Mouse (Mus musculus) CH12.LX (cell line): ENCODE results near the gene Cldn10. TPM values are rescaled to one million over a fixed set of nuclear protein-coding genes. Genes with fewer than 3 reads are reported as not detected.

Experiments used
- DNase-seq: peaks from one replicate; pipeline ENCODE4 v3.0.0-alpha.2; 2013; ENCODE audit errors: extremely low read depth
- H3K27ac ChIP-seq: 2 replicates; pipeline ENCODE4 v1.5.1; 2012; ENCODE audit warnings: low read depth, mild to moderate bottlenecking, control low read depth, moderate library complexity; ENCODE audit not compliant: insufficient read depth
- H3K27me3 ChIP-seq: replicated peaks from 2 replicates; pipeline ENCODE3; 2012; ENCODE audit warnings: inconsistent platforms
- H3K36me3 ChIP-seq, 2 experiments: replicated peaks in 1 of 2; 2 replicates each; pipeline versions ENCODE3 to v1.6.1; 2012; ENCODE audit warnings: inconsistent platforms in 1 of 2, low read length in 1 of 2, mild to moderate bottlenecking in 1 of 2, mixed read lengths in 1 of 2, moderate library complexity in 1 of 2; ENCODE audit not compliant: control insufficient read depth in 1 of 2, insufficient read depth in 1 of 2
- H3K4me1 ChIP-seq, 2 experiments: 2 replicates each; pipeline ENCODE4 v1.6.1; 2012; ENCODE audit warnings: inconsistent platforms in 1 of 2, moderate library complexity in 1 of 2; ENCODE audit not compliant: insufficient read depth in 2 of 2, control insufficient read depth in 1 of 2
- H3K4me2 ChIP-seq: 2 replicates; pipeline ENCODE4 v1.6.1; 2012; ENCODE audit warnings: low read depth, mild to moderate bottlenecking, control low read depth; ENCODE audit not compliant: poor library complexity, insufficient read depth, severe bottlenecking
- H3K4me3 ChIP-seq, 3 experiments: fragments of 150-350 bp in 1 of 3; sonication (generic) in 1 of 3; replicated peaks in 1 of 3; 2 replicates each; pipeline versions ENCODE3 to v1.5.1; 2011 to 2012; ENCODE audit warnings: low read depth in 2 of 3, low read length in 2 of 3, mild to moderate bottlenecking in 2 of 3, moderate library complexity in 2 of 3, control low read depth in 1 of 3, improper control_type of control experiment in 1 of 3, inconsistent platforms in 1 of 3, mixed read lengths in 1 of 3; ENCODE audit not compliant: poor library complexity in 1 of 3
- H3K79me2 ChIP-seq: replicated peaks from 2 replicates; pipeline ENCODE4 v1.6.1; 2012; ENCODE audit warnings: mild to moderate bottlenecking, moderate library complexity; ENCODE audit not compliant: control insufficient read depth, poor library complexity, insufficient read depth, severe bottlenecking; ENCODE audit errors: extremely low read depth
- H3K9ac ChIP-seq: 2 replicates; pipeline ENCODE4 v1.6.1; 2012; ENCODE audit warnings: low read depth, mild to moderate bottlenecking, control low read depth, moderate library complexity; ENCODE audit not compliant: insufficient read depth
- H3K9me3 ChIP-seq: replicated peaks from 2 replicates; pipeline ENCODE3; 2012; ENCODE audit warnings: low read length, inconsistent platforms, mixed read lengths
- BHLHE40 ChIP-seq: IDR thresholded peaks from 2 replicates; pipeline ENCODE4 v1.6.1; 2011; ENCODE audit warnings: mild to moderate bottlenecking, low read depth, low read length, improper control_type of control experiment
- CHD2 ChIP-seq: IDR thresholded peaks from 2 replicates; pipeline ENCODE4 v1.6.1; 2011; ENCODE audit warnings: low read length, improper control_type of control experiment
- E2F4 ChIP-seq: IDR thresholded peaks from 2 replicates; pipeline ENCODE4 v1.6.1; 2011; ENCODE audit warnings: low read depth, low read length, improper control_type of control experiment; ENCODE audit not compliant: insufficient replicate concordance
- ELF1 ChIP-seq: IDR thresholded peaks from 2 replicates; pipeline ENCODE4 v1.6.1; 2014; ENCODE audit warnings: low read depth, mild to moderate bottlenecking, inconsistent platforms, low read length, improper control_type of control experiment
- EP300 ChIP-seq: IDR thresholded peaks from 2 replicates; pipeline ENCODE4 v1.6.1; 2011; ENCODE audit warnings: low read length, improper control_type of control experiment
- GABPA ChIP-seq: IDR thresholded peaks from 2 replicates; pipeline ENCODE4 v1.6.1; 2012; ENCODE audit warnings: low read depth, low read length, improper control_type of control experiment, inconsistent platforms; ENCODE audit not compliant: insufficient replicate concordance
- MEF2A ChIP-seq: IDR thresholded peaks from 2 replicates; pipeline ENCODE4 v1.6.1; 2014; ENCODE audit warnings: low read depth, mild to moderate bottlenecking, inconsistent platforms, low read length, improper control_type of control experiment, borderline replicate concordance
- MXI1 ChIP-seq: IDR thresholded peaks from 2 replicates; pipeline ENCODE4 v1.6.1; 2011; ENCODE audit warnings: mild to moderate bottlenecking, low read depth, low read length, improper control_type of control experiment
- MYC ChIP-seq: IDR thresholded peaks from 2 replicates; pipeline ENCODE4 v1.6.1; 2011; ENCODE audit warnings: low read depth, mild to moderate bottlenecking, improper control_type of control experiment, low read length
- NRF1 ChIP-seq: IDR thresholded peaks from 2 replicates; pipeline ENCODE4 v1.6.1; 2014; ENCODE audit warnings: low read depth, mild to moderate bottlenecking, inconsistent platforms, low read length, improper control_type of control experiment, moderate library complexity
- PAX5 ChIP-seq: IDR thresholded peaks from 2 replicates; pipeline ENCODE4 v1.6.1; 2012; ENCODE audit warnings: low read length, inconsistent platforms, mixed read lengths
- POLR2A ChIP-seq: IDR thresholded peaks from 2 replicates; pipeline ENCODE4 v1.6.1; 2011; ENCODE audit warnings: low read depth, mild to moderate bottlenecking, improper control_type of control experiment, low read length
- RAD21 ChIP-seq: IDR thresholded peaks from 2 replicates; pipeline ENCODE4 v1.6.1; 2011; ENCODE audit warnings: low read depth, mild to moderate bottlenecking, low read length, improper control_type of control experiment, moderate library complexity
- RCOR1 ChIP-seq: conservative IDR thresholded peaks from 2 replicates; pipeline ENCODE4 v1.6.1; 2012; ENCODE audit warnings: low read depth, mild to moderate bottlenecking, inconsistent platforms, low read length, improper control_type of control experiment
- SIN3A ChIP-seq: IDR thresholded peaks from 2 replicates; pipeline ENCODE4 v1.6.1; 2012; ENCODE audit warnings: low read length, improper control_type of control experiment, inconsistent platforms
- UBTF ChIP-seq: IDR thresholded peaks from 2 replicates; pipeline ENCODE4 v1.6.1; 2012; ENCODE audit warnings: low read depth, mild to moderate bottlenecking, inconsistent platforms, low read length, improper control_type of control experiment, moderate library complexity
- USF1 ChIP-seq: IDR thresholded peaks from 2 replicates; pipeline ENCODE4 v1.6.1; 2014; ENCODE audit warnings: low read depth, mild to moderate bottlenecking, inconsistent platforms, low read length, improper control_type of control experiment
- ZMIZ1 ChIP-seq: IDR thresholded peaks from 2 replicates; pipeline ENCODE4 v1.6.1; 2012; ENCODE audit warnings: low read depth, mild to moderate bottlenecking, inconsistent platforms, low read length, improper control_type of control experiment
- dilution Hi-C: fragments of 300-500 bp; cut with MboI; formaldehyde crosslinking; loops from 2 replicates; pipeline ENCODE4 v1.14.3; 2020; ENCODE audit warnings: low sequenced_read_pairs; ENCODE audit not compliant: extremely low pct_unique_long_range_greater_than_20kb, extremely low pct_ligation_motif_present
- in situ Hi-C: fragments of 300-500 bp; cut with MboI; formaldehyde crosslinking; loops from 3 replicates; pipeline ENCODE4 v1.14.3; 2019; ENCODE audit warnings: low sequenced_read_pairs, low pct_ligation_motif_present, low pct_unique_long_range_greater_than_20kb, mixed read lengths
- polyA plus RNA-seq: library from polyadenylated mRNA; unstranded; fragments of >175 nt; gene quantifications from 2 replicates; pipeline ENCODE4 v1.2.1, GENCODE M21; 2012; ENCODE audit warnings: low read depth; ENCODE audit not compliant: insufficient read length
- total RNA-seq, 2 experiments: library from RNA; depleted of rRNA; stranded (reverse); fragments of 300-350 nt in 1 of 2; fragments of >200 nt in 1 of 2; gene quantifications; 2 replicates each; pipeline ENCODE4 v1.2.3; 2012 to 2014

Gene Cldn10
- total and polyA plus RNA-seq, 3 experiments = not detected

DNA sequence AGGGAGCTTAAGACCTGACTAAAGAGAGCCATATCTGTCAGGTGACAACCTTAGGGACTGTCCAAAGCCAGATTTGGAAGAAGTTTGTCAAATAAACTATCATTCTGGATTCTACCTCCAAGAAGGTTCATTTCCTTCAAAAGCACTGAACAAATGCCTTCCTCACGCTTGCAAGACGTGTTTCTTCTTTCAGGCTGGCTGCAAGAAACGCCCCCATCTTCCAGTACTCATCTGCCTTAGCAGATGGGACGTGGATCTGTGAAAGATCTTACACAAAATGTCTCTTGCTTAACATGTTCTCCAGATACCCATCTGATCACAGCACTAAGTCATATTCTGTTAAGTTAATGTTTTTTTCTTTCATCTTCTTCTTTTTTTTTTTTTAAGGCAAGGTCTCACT is 102.4 kb downstream of the Cldn10 start:
- no peaks in the 10 kb centered on the region for H3K27me3 ChIP-seq
- TF ChIP-seq ELF1 = no peak
- TF ChIP-seq ZMIZ1 = no peak
- TF ChIP-seq, all 38 proteins: peak for 0
- Histone ChIP-seq H3K27ac (no peak overlapping the region), H3K36me3 (no peaks in the 10 kb centered on the region), H3K9me3 (no peaks in the 10 kb centered on the region), H3K9ac (no peak overlapping the region), H3K4me2 (no peak overlapping the region), H3K4me3 (no peak overlapping the region), H3K4me1 (no peaks in the 10 kb centered on the region; a peak in 1 of 4 replicates), H3K79me2 (no peaks in the 10 kb centered on the region)
- dilution Hi-C loops = no loop called here
- in situ Hi-C loops = no loop called here
- DNase-seq = no peak

GRCm38 (mm10) chr14:118895228-118895627 is 107.5 kb downstream of the Cldn10 start:
- Histone ChIP-seq H3K4me1 (peaks cover 3 to 15% of the 10 kb centered on the region in 2 experiments), H3K79me2 (no peaks in the 10 kb centered on the region), H3K4me3 (no peak overlapping the region), H3K36me3 (no peaks in the 10 kb centered on the region), H3K9me3 (no peaks in the 10 kb centered on the region), H3K9ac (no peak overlapping the region)
- dilution Hi-C loops = no loop called here
- no peak for DNase-seq
- TF ChIP-seq UBTF (no peak), E2F4 (no peak), RAD21 (no peak), NRF1 (no peak), GABPA (no peak), SIN3A (no peak), ELF1 (no peak), POLR2A (no peak), ZMIZ1 (no peak), CHD2 (no peak), BHLHE40 (no peak), MEF2A (no peak), MXI1 (no peak), RCOR1 (no peak), USF1 (no peak), EP300 (no peak), MYC (no peak), PAX5 (no peak)
- TF ChIP-seq, all 38 proteins: peak for 0
- in situ Hi-C loops = no loop called here
- H3K27ac ChIP-seq = no peak overlapping the region
- no peak overlapping the region for H3K4me2 ChIP-seq
- H3K27me3 ChIP-seq = no peaks in the 10 kb centered on the region
